ENCODE assay signal across 9 mouse cellular contexts in genomic region chr11:108342781-108343768, GRCm38 (mm10). TPM values are rescaled to one million over a fixed set of nuclear protein-coding genes. Genes with fewer than 3 reads are reported as not detected.
DNase-seq lines count a peak whose midpoint lies in the region; ATAC-seq lines count a peak whose summit lies in the region.
"Had no signal": no experiment of that assay in that cellular context is flagged by ENCODE, and none has a peak within 500 bp of the region (broad histone marks: within the 10 kb centered on the region; RNA-seq: fewer than 3 reads in every experiment).

TSS of gene Apoh (plus strand) at chr11:108343354.

- H3K9ac ChIP-seq in intestine, embryonic 15.5 days = peak within 1 kb of the TSS; percentile 86
- peak within 1 kb of the TSS; percentile 88 for H3K9ac ChIP-seq in limb, embryonic 13.5 days
- H3K9ac ChIP-seq in midbrain, embryonic 13.5 days (replicated peaks) = peak within 1 kb of the TSS; percentile 86

- H3K27me3 ChIP-seq in intestine, embryonic 15.5 days (replicated peaks) = no peaks in the 10 kb centered on the region
- H3K27me3 ChIP-seq in limb, embryonic 13.5 days = peaks cover 12% of the 10 kb centered on the region; the same call in 1 of the 2 replicates
- peaks cover 18% of the 10 kb centered on the region for H3K27me3 ChIP-seq in midbrain, embryonic 13.5 days

- H3K4me3 ChIP-seq in intestine, embryonic 15.5 days (replicated peaks) = peak within 1 kb of the TSS; percentile 88
- H3K4me3 ChIP-seq in limb, embryonic 13.5 days = peak within 1 kb of the TSS; percentile 83
- peak within 1 kb of the TSS; percentile 76 for H3K4me3 ChIP-seq in midbrain, embryonic 13.5 days (replicated peaks)

- H3K4me2 ChIP-seq in intestine, embryonic 15.5 days (replicated peaks) = peak within 1 kb of the TSS; percentile 96
- H3K4me2 ChIP-seq in limb, embryonic 13.5 days (replicated peaks) = peak within 1 kb of the TSS; percentile 100
- peak within 1 kb of the TSS; percentile 96 for H3K4me2 ChIP-seq in midbrain, embryonic 13.5 days (replicated peaks)

- H3K4me1 ChIP-seq in intestine, embryonic 15.5 days (replicated peaks) = peaks cover 8% of the 10 kb centered on the region; the same call in 1 of the 2 replicates
- peaks cover 14% of the 10 kb centered on the region for H3K4me1 ChIP-seq in limb, embryonic 13.5 days
- H3K4me1 ChIP-seq in midbrain, embryonic 13.5 days (replicated peaks) = peaks cover 28% of the 10 kb centered on the region

- no peaks in the 10 kb centered on the region for H3K9me3 ChIP-seq in intestine, embryonic 15.5 days
- H3K9me3 ChIP-seq in limb, embryonic 13.5 days = no peaks in the 10 kb centered on the region
- H3K9me3 ChIP-seq in midbrain, embryonic 13.5 days = no peaks in the 10 kb centered on the region

- peak; percentile 38 for DNase-seq in layer of hippocampus, adult 11-12 months (ENCODE audit: low spot score)
- no peak for DNase-seq in layer of hippocampus, adult 9-10 months (ENCODE audit: low spot score)
- peak; percentile 45 to 59 for DNase-seq in gastrocnemius, postnatal 4 days (ENCODE audit: low spot score in 2 of 2)
- DNase-seq in spleen, postnatal 36 days (ENCODE audit: low spot score in 2 of 2) = peak; percentile 12 to 56

- WGBS in intestine, embryonic 15.5 days = under 1% methylated on average over 74 of the region's 75 CpGs
- WGBS in limb, embryonic 13.5 days = under 1% methylated on average over 72 of the region's 75 CpGs
- under 1% methylated on average over 75 of the region's 75 CpGs for WGBS in midbrain, embryonic 13.5 days

- H3K27ac ChIP-seq in intestine, embryonic 15.5 days = peak within 1 kb of the TSS; percentile 88
- peak within 1 kb of the TSS; percentile 80; the same call in 1 of the 2 replicates for H3K27ac ChIP-seq in limb, embryonic 13.5 days
- H3K27ac ChIP-seq in midbrain, embryonic 13.5 days = peak within 1 kb of the TSS; percentile 89

- no peaks in the 10 kb centered on the region for H3K36me3 ChIP-seq in intestine, embryonic 15.5 days
- H3K36me3 ChIP-seq in limb, embryonic 13.5 days = peaks cover 4% of the 10 kb centered on the region; the same call in 1 of the 2 replicates
- H3K36me3 ChIP-seq in midbrain, embryonic 13.5 days = no peaks in the 10 kb centered on the region
- H3K36me3 ChIP-seq: G1E had no signal

- peak; percentile 27 for ATAC-seq in common myeloid progenitor, adult 5-6 weeks (replicated peaks; ENCODE audit: low read depth, poor library complexity, severe bottlenecking)
- ATAC-seq in intestine, embryonic 15.5 days = peak; percentile 49
- peak; percentile 10; the same call in 1 of the 2 replicates for ATAC-seq in limb, embryonic 13.5 days (ENCODE audit: low FRiP score, low read depth)
- ATAC-seq in midbrain, embryonic 13.5 days = no peak; the same call in 1 of the 2 replicates

RNA-seq across cellular contexts. Expression of gene Apoh, which starts in this region (rescaled TPM):
- not detected in 2 replicates for total RNA-seq in common myeloid progenitor, adult 5-6 weeks (2017)
- total RNA-seq in gastrocnemius, postnatal 4 days (2021) = 1 to 10 TPM; 1.4 to 8.0 TPM
- polyA plus RNA-seq in intestine, embryonic 15.5 days (2015; fragmentation: Nextera tagmentation; extraction: Ambion mirVana) = 5.3 and 7.5 TPM in 2 replicates
- not detected in 2 replicates for polyA plus RNA-seq in limb, embryonic 13.5 days (2015; fragmentation: Nextera tagmentation; extraction: Ambion mirVana)
- polyA plus RNA-seq in midbrain, embryonic 13.5 days (2015; fragmentation: Nextera tagmentation; extraction: Ambion mirVana) = 0.13 TPM in 1 of 2 replicates, not detected in the other
- total RNA-seq: G1E had no signal
- polyA plus RNA-seq: G1E had no signal

Comparison
In these comparisons a context has a peak if more than half of its experiments do, and no peak if none do; other contexts are left out.
1. Peak in ATAC-seq in common myeloid progenitor, adult 5-6 weeks; RNA of the gene not detected or under 1 TPM.
2. Peak in ATAC-seq, H3K4me3 ChIP-seq, H3K27ac ChIP-seq, H3K9ac ChIP-seq and H3K4me2 ChIP-seq in limb, embryonic 13.5 days; RNA of the gene not detected or under 1 TPM.